Mouse (Mus musculus) megakaryocyte, embryonic 14.5 days (primary cell): ENCODE results near the gene Ralgapa2.

Experiments
- FLI1 ChIP-seq: IDR thresholded peaks from 2 replicates; pipeline ENCODE4 v1.6.1; 2012; ENCODE audit warnings: low read length, inconsistent platforms, mixed read lengths
- GATA1 ChIP-seq: IDR thresholded peaks from 3 replicates; pipeline ENCODE4 v1.6.1; 2012; ENCODE audit warnings: mixed read lengths, low read length, inconsistent platforms, borderline replicate concordance

DNA sequence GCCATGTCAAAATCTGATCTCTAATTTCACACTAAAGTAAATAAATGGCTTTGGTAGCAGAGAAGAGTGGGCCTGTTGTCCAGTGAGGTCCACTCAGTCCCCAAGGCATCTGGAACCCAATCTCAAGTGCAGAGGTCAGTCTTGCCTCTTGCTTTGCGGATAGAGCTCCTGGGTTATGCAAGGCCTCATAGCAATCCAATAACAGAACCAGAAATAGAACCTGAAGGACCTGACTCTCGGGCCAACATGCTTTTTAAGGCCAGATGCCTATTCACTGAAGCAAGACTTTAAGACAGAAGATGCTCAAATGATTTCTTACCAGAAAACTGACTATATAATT is 407 bp upstream of the Ralgapa2 start:
- TF ChIP-seq GATA1 = no peak
- TF ChIP-seq FLI1 = no peak
